Mouse (Mus musculus) gastrocnemius, adult 2 months (tissue): ENCODE measurements at regions not wholly inside any gene's neighbourhood (a gene's known extent, or its start where the extent isn't known, plus 50 kb on each side); places are given as distances from the start of the nearest gene placed in this dataset.
"Not testable (repeated sequence)": the region's sequence is repeated elsewhere in the genome, so short reads cannot be mapped to it uniquely, and the experiment has no call there.

Source experiments
- DNase-seq: peaks from one replicate; pipeline ENCODE4 v3.0.0; 2022
- H3K27ac ChIP-seq: fragments of 200-600 bp; 2 replicates; pipeline ENCODE4 v1.8.1; 2022; ENCODE audit warnings: mild to moderate bottlenecking
- H3K4me3 ChIP-seq: fragments of 200-600 bp; 2 replicates; pipeline ENCODE4 v1.8.1; 2022; ENCODE audit warnings: mild to moderate bottlenecking, moderate library complexity
- CTCF ChIP-seq: fragments of 200-600 bp; IDR thresholded peaks from 2 replicates; pipeline ENCODE4 v1.8.1; 2022; ENCODE audit warnings: antibody characterized with exemption, mild to moderate bottlenecking, moderate library complexity
- intact Hi-C: fragments of 180-260 bp; cut with DNase I; formaldehyde crosslinking; loops from one replicate; pipeline ENCODE4 v1.15.1; 2025

DNA sequence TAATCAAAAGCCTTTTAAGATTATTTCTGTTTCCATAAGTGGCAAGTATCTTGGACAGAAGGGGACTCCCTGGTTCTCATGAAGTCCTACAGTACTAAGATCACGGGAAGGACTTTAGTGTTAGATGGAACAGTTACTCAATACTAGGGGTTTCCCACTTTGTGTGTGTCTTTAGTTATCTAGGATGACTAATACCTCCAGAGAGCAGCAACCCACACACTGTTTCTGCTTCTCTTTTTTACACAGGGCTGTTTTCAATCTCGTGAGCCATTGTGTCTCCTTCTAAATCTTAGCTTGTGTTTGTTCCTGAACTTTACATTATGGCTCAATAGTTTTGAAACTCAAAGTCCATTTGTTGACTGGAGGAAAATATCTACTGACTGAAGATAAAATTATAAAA, 496.5 kb upstream of the Impg1 start:
- Histone ChIP-seq H3K27ac (no peak overlapping the region), H3K4me3 (no peak overlapping the region)
- TF ChIP-seq CTCF = no peak
- no peak for DNase-seq
- intact Hi-C loops = no loop called here

- DNase-seq = no peak
- no peak overlapping the region for H3K4me3 ChIP-seq
- TF ChIP-seq CTCF = peak; percentile 18; the same call in 1 of the 2 replicates
- intact Hi-C loops = no loop called here
- H3K27ac ChIP-seq = no peak overlapping the region
Measured at GRCm38 (mm10) chr9:80942991-80943390, 477.7 kb upstream of the Impg1 start.

DNA sequence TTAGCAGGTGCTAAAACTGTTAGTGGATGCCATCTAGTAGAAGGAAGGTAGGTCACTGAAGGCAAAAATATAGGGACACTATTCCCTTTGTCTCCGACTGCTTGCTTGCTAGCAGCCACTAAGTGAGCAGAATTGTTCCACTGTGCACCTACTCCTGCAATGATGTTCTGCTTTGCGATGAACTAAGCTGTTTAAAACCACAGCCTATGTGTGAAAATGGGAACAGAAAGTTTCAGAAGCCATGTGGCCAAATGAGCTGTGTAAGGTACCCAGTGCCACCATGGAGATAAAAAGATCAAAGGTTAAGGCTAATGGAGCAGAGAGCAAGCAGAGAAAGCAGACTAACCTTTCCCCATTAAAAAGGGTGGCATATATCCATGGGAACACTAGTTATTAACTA, 476.1 kb upstream of the Impg1 start:
- H3K27ac ChIP-seq = no peak overlapping the region
- DNase-seq = no peak
- TF ChIP-seq CTCF = no peak
- intact Hi-C loops = no loop called here
- H3K4me3 ChIP-seq = no peak overlapping the region

DNA sequence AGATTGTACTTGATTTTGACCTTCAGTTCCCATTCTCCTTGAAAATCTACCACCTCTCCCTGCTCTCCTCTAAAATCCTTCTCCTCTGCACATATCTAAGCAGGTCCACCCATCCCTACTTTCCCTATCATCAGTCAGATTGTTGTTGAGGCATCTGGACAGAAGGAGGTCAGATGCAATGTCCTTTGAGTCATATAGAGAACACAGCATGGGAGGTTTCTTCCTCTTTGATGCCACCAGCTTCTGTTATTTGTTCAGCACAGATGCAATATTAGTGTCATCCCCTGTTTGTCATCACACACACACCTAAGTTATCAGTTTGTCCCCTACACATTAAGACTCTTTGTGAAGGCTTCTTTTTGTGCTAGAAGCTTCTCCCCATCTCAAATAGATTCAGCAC, 473.0 kb upstream of the Impg1 start:
- TF ChIP-seq CTCF = no peak
- DNase-seq = no peak
- Histone ChIP-seq H3K4me3 (no peak overlapping the region), H3K27ac (no peak overlapping the region)
- intact Hi-C loops = no loop called here

DNA sequence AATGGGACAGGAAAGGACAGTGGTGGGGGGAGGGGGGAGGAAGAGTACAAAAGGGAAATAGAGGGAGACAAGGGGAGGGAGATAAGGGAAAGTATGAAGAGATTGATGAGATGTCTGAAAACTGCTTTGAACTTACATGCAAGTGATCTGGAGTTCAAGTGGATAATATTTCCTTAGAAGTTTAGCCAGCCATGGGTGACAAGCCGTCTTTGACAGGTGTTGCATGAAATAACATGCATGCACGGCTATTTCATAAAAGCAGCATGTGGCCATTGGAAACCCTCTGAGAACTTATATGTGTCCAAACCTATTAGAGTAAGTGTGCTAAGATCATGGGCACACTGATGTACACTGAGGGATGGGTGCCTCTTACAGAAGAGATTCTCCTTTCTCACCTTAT, 465.3 kb upstream of the Impg1 start:
- no peak overlapping the region for H3K4me3 ChIP-seq
- no peak overlapping the region for H3K27ac ChIP-seq
- intact Hi-C loops = no loop called here
- no peak for TF ChIP-seq CTCF
- DNase-seq = no peak

- Histone ChIP-seq H3K27ac (no peak overlapping the region), H3K4me3 (no peak overlapping the region)
- intact Hi-C loops = no loop called here
- no peak for TF ChIP-seq CTCF
- DNase-seq = no peak
Measured at GRCm38 (mm10) chr9:80920304-80920703, 455.0 kb upstream of the Impg1 start.

DNA sequence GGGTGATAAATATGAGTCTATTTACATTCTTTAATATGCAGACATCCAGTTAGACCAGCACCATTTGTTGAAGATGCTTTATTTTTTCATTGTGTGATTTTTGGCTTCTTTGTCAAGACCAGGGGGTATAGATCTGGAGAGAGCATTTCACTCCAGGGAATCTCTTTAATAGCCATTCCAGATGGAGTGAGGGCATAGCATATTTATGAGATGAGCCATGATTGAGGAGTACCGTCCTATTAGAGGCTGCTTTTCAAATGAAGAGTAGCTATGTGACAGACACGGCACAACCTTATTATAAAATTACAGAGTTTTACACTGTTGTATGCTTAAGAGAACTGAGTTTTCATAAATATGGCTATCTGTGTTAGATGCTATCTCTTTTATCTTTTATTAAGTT, 448.6 kb upstream of the Impg1 start:
- no peak for DNase-seq
- intact Hi-C loops = no loop called here
- H3K27ac ChIP-seq = no peak overlapping the region
- no peak for TF ChIP-seq CTCF
- no peak overlapping the region for H3K4me3 ChIP-seq

DNA sequence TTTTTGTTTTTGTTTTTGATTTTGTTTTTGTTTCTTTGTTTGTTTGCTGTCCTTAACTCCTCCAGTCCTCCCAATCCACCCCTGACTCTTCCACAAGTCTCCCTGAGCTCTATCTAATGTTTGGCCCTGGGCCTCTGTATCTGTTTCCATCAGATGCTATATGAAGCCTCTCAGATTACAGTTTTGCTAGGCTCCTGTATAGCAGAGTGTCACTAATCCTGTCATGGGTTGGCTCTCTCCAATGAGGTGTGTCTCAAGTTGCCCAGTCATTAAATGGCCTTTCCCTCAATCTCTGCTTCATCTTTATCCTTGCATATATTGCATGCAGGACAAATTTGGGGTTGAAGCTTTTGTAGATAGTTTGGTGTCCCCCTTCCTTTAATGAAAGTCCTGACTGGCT, 446.9 kb upstream of the Impg1 start:
- no peak for DNase-seq
- no peak overlapping the region for H3K4me3 ChIP-seq
- H3K27ac ChIP-seq = no peak overlapping the region
- no peak for TF ChIP-seq CTCF
- intact Hi-C loops = no loop called here

DNA sequence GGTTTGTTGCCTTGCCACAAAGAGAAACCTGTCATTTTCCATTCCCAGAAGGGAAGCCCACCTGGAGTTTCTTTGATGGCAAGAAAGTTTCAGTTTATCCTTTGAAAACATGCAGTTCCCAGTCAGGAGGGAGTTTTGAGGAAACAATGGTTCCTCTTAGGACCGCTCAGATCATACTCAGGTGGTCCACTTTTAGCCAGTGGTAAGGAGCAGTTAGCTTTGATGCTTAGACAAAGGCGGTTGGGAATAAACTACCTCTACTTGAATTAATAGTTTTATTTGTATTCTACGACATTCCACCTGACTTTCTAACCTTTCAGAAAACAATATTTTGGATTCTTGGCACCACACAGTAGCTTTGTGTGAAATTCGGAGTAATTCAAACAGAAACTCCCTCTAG, 401.5 kb upstream of the Impg1 start:
- no peak for DNase-seq
- H3K27ac ChIP-seq = no peak overlapping the region
- TF ChIP-seq CTCF = no peak
- intact Hi-C loops = no loop called here
- no peak overlapping the region for H3K4me3 ChIP-seq

GRCm38 (mm10) chr9:80858998-80859397, 393.7 kb upstream of the Impg1 start:
- no peak for TF ChIP-seq CTCF
- Histone ChIP-seq H3K27ac (no peak overlapping the region), H3K4me3 (no peak overlapping the region)
- intact Hi-C loops = no loop called here
- DNase-seq = no peak

- no peak for TF ChIP-seq CTCF
- Histone ChIP-seq H3K4me3 (no peak overlapping the region), H3K27ac (no peak overlapping the region)
- no peak for DNase-seq
- intact Hi-C loops = no loop called here
Measured at GRCm38 (mm10) chr9:80848190-80848589, 382.9 kb upstream of the Impg1 start.

- DNase-seq = no peak
Measured at GRCm38 (mm10) chr9:80832808-80833207, 367.5 kb upstream of the Impg1 start.

DNA sequence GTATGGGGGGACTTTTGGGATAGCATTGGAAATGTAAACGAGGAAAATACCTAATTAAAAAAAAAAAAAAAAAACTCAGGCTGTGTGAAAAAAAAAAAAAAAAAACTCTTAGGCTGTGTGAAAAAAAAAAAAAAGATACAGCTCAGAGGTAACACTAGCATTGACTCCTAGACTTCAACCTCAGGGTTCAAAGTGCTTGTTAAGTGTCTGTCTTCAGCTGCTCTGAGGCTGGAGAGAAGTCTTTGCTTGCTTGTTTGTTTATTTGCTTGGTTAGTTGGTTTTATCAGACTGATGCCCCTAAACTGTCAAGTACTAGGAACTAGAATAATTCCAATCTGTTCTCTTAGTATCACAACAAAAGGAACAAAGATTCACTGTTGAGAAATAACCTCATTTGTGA, 360.1 kb upstream of the Impg1 start:
- H3K27ac ChIP-seq = no peak overlapping the region
- intact Hi-C loops = no loop called here
- H3K4me3 ChIP-seq = no peak overlapping the region
- DNase-seq = no peak
- no peak for TF ChIP-seq CTCF

More at GRCm38 (mm10) chr9:80832808-80833207, 367.5 kb upstream of the Impg1 start:
- no peak for TF ChIP-seq CTCF
- intact Hi-C loops = no loop called here
- H3K4me3 ChIP-seq = no peak overlapping the region
- no peak overlapping the region for H3K27ac ChIP-seq

GRCm38 (mm10) chr9:80820066-80820465, 354.8 kb upstream of the Impg1 start:
- H3K27ac ChIP-seq = no peak overlapping the region
- TF ChIP-seq CTCF = no peak
- no peak for DNase-seq
- no peak overlapping the region for H3K4me3 ChIP-seq
- intact Hi-C loops = no loop called here

DNA sequence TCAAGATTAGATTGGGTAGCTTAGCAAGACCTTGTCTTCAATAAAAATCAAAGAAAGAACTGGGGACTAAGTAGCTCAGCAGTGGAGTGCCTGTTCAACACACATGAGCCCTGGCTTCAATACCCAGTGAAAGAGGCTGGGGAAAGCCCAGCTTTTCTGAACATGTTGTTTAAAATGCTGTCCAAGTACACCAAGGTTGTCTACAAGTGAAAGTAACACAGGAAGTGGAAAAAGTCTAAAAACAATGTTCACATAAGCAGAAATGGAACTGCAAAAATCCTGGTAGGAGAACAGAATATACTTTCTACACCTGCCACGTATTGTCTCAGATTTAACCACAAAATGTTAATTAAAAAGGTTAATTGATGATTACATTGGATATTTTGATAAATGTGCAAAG, 353.8 kb upstream of the Impg1 start:
- intact Hi-C loops = no loop called here
- H3K4me3 ChIP-seq = no peak overlapping the region
- TF ChIP-seq CTCF = no peak
- no peak for DNase-seq
- no peak overlapping the region for H3K27ac ChIP-seq

- H3K4me3 ChIP-seq, H3K27ac ChIP-seq, DNase-seq, intact Hi-C loops: not testable (repeated sequence)
Measured at GRCm38 (mm10) chr9:80813921-80814320, 348.6 kb upstream of the Impg1 start.
